Mouse (Mus musculus): ENCODE data around the gene Gm32742.

Gm32742 gene

DNA sequence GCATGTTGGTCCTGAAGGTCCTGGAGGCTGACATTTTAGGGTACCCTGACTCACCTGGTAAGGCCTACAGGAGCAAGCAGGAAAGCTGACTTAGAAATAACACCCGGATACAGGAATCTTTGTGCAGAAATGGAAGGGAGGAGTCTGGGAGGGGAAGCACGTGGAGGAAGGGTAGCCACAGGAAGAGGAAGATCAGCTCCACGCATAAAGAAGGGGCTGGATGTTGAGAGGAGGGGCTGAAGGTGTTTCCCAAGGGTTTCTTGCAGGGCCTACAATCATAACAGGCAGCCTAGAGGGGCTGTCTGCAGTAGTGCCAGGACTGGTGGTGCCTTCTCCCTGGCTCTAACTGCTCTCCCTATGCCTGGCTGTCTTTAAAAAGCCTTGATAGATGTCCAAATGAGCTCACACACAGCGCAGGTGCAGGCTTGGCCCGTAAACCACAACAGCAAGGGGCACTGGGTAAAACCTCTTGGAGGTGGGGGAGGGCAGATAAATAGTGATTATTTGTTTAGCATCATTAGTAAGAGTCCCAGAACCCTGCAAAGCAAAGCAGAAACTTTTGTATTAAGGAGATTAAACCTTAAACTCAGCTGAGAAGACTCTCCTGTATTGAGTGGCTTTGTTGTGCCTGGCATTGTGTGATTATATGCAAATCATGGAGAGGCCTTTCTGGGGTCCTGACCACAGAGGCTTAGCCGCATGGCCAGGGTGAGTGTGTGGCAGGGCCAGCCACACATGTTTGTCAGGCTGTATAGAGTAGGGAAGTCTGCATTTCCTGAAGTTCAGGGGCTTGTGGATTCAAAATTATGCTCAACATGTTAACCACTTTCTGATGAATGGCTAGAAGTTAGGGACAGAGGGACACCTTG lies at the start of gene Gm32742:
Gene Gm32742, minus strand, starts transcription at position 206 of the 869 bp plus-strand sequence.
- no peak for DNase-seq (ENCODE audit: extremely low read depth, low read depth, low spot score)

- DNase-seq (ENCODE audit: extremely low read depth, low read depth, low spot score) = no peak
Observed at GRCm38 (mm10) chr9:51213729-51214237, 48.5 kb upstream of the Gm32742 start.

GRCm38 (mm10) chr9:51213023-51213728 lies 47.9 kb upstream of the Gm32742 start, which contains the start of gene Pou2af1:
Gene Pou2af1 (plus strand): TSS chr9:51213708.
- no peak for DNase-seq (ENCODE audit: extremely low read depth, low read depth, low spot score)

DNA sequence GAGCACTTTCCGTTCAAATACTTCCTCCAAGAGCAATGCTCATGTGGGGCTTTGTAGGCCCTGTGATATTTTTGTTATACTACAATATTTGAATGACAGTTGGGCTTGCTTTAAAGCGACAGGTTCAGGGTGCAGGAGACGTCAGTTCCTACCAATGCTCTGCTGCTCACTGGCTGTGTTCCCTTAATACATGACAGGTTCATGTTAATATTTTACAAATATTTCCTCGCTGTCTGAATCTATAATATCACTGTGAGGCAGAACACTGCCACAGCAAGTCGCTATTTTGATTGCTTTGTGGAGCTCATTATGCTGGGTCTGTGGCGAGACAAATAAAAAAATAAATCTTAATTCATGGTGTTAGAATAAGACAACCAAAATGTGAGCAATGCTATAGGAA lies 45.9 kb upstream of the Gm32742 start:
- no peak for DNase-seq (ENCODE audit: extremely low read depth, low read depth, low spot score)

GRCm38 (mm10) chr9:51208974-51209332 lies 43.6 kb upstream of the Gm32742 start:
- DNase-seq (ENCODE audit: extremely low read depth, low read depth, low spot score) = no peak

GRCm38 (mm10) chr9:51194790-51195189 lies 29.5 kb upstream of the Gm32742 start:
- DNase-seq (ENCODE audit: extremely low read depth, low read depth, low spot score) = no peak

DNA sequence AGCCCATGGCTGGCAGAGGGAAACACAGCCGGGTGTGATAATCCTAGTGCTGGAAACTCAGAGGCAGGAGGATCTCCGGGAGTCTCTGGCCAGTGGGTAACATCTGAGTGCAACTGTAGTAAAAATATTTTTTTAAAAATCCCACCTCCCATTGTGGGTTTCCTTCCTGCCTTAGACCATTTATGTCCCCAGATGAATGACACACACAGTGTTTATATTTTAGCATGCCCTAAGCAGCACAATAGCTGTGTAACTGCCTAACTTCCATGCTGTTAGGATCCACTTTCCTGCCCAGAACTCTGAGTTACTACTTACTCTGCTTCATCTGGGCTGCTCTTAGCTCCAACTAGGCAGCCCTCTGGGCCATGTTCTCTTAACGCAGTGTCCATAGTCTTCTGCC lies 25.3 kb upstream of the Gm32742 start:
- no peak for DNase-seq (ENCODE audit: extremely low read depth, low read depth, low spot score)

DNA sequence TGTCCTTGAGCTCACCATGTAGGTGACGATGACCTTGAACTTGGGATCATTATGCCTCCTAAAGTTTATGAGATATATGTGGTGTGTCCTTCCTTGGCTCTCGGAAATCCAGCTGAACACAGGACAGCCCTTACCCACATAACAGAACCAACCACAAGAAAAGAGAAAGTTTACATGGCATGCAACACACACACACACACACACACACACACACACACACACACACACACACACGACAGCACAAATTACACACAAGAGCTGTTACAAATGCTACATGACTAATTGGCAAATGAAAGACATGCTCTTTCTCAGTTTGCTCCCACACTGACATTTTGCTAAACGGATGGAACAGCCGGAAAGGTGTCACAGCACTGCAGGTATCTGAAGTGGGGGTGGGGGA lies 20.6 kb upstream of the Gm32742 start:
- no peak for DNase-seq (ENCODE audit: extremely low read depth, low read depth, low spot score)

DNA sequence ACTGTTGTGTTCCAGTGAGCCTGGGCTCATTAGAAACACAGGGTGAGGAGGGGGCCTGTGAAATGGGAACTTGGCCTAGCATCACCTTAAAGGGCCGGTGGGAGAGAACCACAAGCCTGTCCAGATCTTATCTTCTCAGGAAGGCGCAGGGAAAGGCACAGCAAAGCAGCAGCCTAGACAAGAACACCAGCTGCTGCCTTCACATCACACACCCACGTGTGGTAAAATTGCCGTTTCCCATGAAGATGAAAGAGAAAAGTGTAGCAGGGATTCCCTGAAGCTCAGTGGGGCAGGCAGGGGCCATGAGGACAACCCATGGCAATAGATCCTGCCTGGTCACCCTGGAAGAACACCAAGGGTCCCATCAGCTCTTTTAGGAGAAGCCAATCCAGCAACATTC lies 20.1 kb upstream of the Gm32742 start:
- no peak for DNase-seq (ENCODE audit: extremely low read depth, low read depth, low spot score)

DNA sequence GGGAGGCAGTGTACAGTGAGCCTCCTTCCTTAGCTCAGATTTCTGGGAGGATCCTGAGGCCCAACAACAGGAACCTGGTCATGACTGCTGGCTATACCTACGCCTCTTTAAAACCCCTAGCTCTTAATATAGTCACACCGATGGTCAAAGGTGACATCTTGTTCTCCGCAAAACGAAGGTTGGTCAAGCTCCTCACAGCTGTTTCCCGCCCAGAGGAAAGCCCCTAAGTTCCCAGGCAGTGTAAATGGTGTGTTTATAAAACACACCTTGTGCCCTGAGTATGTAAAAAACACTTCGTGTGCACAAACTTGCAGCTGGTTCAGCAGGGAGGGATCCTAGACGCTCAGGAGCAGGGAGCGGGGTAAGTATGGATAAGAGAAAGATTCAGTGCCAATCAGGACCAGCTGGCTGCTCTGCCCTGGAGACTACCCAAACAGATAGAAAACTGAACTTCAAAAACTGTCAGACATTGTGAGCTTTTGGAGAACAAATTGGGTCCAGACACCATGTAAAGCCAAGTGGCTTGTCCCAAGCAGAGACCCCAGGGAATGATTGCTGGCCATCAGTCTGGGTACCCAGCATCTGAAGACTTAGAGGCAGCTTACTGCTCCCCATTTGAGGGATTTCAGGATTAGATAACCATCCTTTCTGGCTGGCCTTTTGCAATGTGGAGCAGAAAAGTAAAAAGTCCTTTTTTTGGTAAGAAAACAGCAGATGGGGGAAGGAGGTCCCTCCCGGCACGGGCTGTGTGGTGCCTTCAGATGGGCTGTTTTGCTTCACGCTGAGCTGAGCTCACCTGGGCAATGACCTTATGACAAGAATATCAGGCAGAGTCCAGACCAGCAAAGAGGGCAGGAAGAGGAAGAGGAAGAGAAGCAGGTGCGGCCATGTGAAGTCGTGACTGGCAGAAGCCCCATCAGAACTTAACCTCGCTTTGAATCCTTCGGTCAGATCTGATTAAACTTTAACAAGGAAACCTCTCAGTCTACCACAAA lies 17.7 kb upstream of the Gm32742 start:
- no peak for DNase-seq (ENCODE audit: extremely low read depth, low read depth, low spot score)

DNA sequence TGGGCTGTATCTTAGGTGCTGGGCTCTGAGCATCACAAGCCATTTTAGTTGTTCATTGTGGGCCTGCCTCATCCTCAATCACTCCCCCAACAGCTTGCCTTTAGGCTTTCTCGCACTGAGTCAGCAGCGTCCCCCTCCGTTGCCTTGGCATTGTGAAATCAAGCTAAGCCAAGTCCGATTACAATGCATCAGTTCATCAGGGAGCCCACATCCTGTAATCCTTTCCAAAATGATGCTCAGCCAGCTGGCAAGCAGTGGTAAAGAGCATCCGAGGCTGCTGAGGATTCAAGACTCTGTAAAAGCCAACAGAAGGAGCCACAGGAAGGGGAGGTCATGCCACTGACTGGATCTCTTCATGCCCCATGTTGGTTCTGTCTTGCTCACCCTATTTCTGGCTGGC lies 15.3 kb upstream of the Gm32742 start:
- DNase-seq (ENCODE audit: extremely low read depth, low read depth, low spot score) = no peak

GRCm38 (mm10) chr9:51178297-51178696 lies 13.0 kb upstream of the Gm32742 start:
- DNase-seq (ENCODE audit: extremely low read depth, low read depth, low spot score) = no peak

GRCm38 (mm10) chr9:51175722-51176121 lies 10.4 kb upstream of the Gm32742 start:
- no peak for DNase-seq (ENCODE audit: extremely low read depth, low read depth, low spot score)

DNA sequence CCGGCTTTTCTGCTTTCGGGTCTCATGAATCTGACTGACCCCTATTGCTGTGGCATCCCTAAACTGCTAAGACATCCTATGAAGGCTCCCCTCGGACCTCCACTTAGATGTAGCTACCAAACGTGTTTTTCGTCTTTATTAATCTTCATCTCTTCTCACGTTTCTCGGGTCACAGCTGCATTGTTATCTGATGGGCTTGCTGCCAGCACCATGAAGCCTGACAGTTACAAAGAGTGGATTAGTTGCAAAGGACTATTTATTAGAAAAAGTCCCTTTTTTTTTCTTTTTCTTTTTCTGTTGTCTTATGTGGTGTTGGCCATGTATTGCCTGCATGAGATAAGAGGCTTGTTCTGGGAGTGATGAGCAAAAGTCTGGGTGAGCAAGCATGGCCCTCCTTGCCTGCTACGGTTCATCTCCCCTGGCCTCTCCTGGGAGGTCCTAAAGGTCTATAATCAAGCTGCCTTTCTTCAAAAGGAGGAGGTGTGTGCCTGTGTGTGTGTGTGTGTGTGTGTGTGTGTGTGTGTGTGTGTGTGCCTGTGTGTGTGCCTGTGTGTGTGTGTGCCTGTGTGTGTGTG lies 9.7 kb upstream of the Gm32742 start:
- DNase-seq (ENCODE audit: extremely low read depth, low read depth, low spot score) = no peak

DNA sequence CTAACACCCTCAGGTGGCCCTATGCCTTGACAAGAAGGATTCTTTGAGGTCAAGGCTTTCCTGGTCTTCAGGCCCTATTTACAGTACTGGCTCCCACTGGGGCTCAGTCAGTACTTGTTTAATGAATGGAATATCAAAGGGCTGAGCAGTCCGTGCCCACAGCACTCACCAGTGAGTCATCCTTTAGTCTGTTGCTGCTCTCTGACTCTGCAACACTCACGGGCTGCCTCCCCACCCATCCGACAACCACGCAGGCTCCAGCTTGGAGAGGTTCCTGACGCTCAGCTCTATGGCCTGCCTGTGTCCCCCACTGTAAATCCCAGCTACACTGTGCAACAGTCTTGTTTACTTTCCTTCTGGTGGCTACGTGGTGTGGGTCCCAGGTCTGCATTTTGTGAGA lies 5.0 kb upstream of the Gm32742 start:
- no peak for DNase-seq (ENCODE audit: extremely low read depth, low read depth, low spot score)

- no peak for DNase-seq (ENCODE audit: extremely low read depth, low read depth, low spot score)
Observed at GRCm38 (mm10) chr9:51169133-51169532, 3.8 kb upstream of the Gm32742 start.

DNA sequence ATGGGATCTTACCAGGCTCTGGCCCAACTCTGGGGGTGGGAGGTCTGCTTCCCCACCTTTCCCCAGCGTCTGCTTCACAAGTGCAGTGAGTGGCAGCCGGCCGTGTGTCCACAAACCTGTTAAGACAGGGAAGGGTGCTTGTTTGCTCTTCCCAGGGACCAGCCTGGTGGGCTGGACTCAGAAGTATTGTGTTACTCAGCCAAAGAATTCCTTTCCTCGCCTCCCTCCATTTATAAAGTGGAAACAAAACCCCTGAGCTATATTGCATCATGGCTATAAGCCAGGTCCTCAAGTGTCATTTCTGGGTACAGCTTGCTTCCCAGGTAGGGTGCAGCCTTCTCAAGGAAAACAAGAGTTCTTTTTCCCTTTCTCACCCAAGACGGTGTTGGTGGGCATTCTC lies 3.4 kb upstream of the Gm32742 start:
- no peak for DNase-seq (ENCODE audit: extremely low read depth, low read depth, low spot score)

DNA sequence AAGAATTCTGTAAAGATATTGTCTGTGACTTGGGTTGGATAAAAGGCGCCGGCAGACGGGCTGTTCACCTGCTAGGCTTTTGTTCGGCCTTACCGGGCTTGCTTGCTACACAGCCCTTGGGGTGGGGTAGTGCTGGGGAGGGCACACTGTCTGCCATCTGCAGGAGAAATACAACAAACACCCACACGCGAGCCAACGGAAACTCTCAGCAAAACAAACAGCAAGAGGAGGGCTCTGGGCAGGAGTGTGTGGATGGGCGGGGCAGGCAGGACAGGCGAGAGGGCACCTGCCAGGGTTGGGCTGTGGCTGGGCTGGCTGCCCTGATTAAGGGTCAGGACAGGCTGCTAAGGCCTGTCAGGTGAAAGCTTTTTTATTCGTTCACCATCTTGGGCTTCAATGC lies 2.6 kb upstream of the Gm32742 start:
- no peak for DNase-seq (ENCODE audit: extremely low read depth, low read depth, low spot score)

DNA sequence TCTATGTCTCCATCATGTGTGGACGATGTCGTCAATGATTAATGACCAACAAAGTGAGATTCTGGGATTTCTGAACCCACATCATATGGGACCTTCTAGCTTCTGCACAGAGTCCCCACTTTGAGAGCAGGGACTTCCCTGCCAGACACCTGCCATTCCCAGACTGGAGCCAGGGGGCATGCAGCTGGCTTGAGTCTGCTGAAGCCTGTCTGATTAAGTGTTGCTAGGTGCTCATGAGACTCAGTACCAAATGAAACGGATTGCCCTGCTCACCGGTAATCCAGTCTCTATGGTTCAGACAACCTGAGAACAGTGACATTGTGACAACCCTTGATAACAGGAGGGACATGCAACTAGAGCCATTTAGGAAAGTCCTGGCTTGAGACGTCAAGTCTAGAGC lies 1.3 kb downstream of the Gm32742 start:
- no peak for DNase-seq (ENCODE audit: extremely low read depth, low read depth, low spot score)

GRCm38 (mm10) chr9:51161771-51162388 lies 3.4 kb downstream of the Gm32742 start:
- DNase-seq (ENCODE audit: extremely low read depth, low read depth, low spot score) = no peak

Measured in fat pad, adult 2 months (tissue).